In the genomic region with DNA sequence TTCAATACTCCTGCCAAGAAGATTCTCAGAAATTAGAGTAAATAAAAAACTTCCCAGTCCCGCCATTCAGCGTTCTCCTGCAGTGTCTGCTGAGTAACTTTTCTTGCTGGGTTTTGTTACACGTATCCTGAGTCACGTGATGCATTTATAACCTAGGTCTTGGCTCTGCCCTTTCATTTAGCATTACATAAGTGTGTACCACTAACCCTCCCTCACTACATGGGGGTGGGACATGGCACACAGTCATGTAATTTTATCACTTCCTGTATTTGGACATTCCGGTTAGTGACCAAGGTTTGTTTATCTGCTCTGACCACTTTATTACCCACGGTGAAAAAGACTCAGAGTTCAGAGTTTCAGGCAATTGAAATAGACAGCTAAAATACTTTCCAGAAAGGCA, we compare ENCODE assay signal across 10 mouse cellular contexts.
DNase-seq lines count a peak whose midpoint lies in the region; ATAC-seq lines count a peak whose summit lies in the region.
"Had no signal": no experiment of that assay in that cellular context is flagged by ENCODE, and none has a peak within 500 bp of the region (broad histone marks: within the 10 kb centered on the region; RNA-seq: fewer than 3 reads in every experiment).

No protein-coding gene starts in this region.

- 69% methylated on average over 6 of the region's 6 CpGs for WGBS in heart, embryonic 12.5 days

- peaks cover 30% of the 10 kb centered on the region for H3K4me1 ChIP-seq in heart, embryonic 12.5 days (replicated peaks)
- H3K4me1 ChIP-seq: midbrain, embryonic 12.5 days had no signal

- no peak overlapping the region for H3K27ac ChIP-seq in heart, embryonic 12.5 days (ENCODE audit: poor library complexity, severe bottlenecking)
- H3K27ac ChIP-seq: forebrain, embryonic 13.5 days; midbrain, embryonic 12.5 days had no signal

- DNase-seq in heart, adult 11 months, result peak; percentile 97
- DNase-seq in gastrocnemius, postnatal 10 days, result peak; percentile 22
- peak; percentile 80 for DNase-seq in kidney, adult 9 months
- DNase-seq in lung, postnatal 4 days, result peak; percentile 30 to 59
- no peak for DNase-seq in right cerebral cortex, postnatal 36 days (ENCODE audit: low spot score in 2 of 2)
- no peak for DNase-seq in right cerebral cortex, postnatal 25 days
- no peak for DNase-seq in left cerebral cortex, adult 8-10 months (ENCODE audit: low spot score in 2 of 2)

- peaks cover 39% of the 10 kb centered on the region for H3K36me3 ChIP-seq in heart, embryonic 12.5 days

- H3K27me3 ChIP-seq in heart, embryonic 12.5 days (replicated peaks), result no peaks in the 10 kb centered on the region
- H3K27me3 ChIP-seq: forebrain, embryonic 13.5 days; midbrain, embryonic 12.5 days had no signal

- H3K9me3 ChIP-seq in heart, embryonic 12.5 days (replicated peaks), result no peaks in the 10 kb centered on the region
- H3K9me3 ChIP-seq: forebrain, embryonic 13.5 days; midbrain, embryonic 12.5 days had no signal

- no peak overlapping the region for H3K4me2 ChIP-seq in heart, embryonic 12.5 days
- H3K4me2 ChIP-seq: forebrain, embryonic 13.5 days; midbrain, embryonic 12.5 days had no signal

- no peak for ATAC-seq in heart, embryonic 12.5 days (ENCODE audit: insufficient number of reproducible peaks, low FRiP score)
- ATAC-seq: forebrain, embryonic 13.5 days had no signal

- H3K9ac ChIP-seq in heart, embryonic 12.5 days, result no peak overlapping the region
- H3K9ac ChIP-seq: forebrain, embryonic 13.5 days; midbrain, embryonic 12.5 days had no signal

- H3K4me3 ChIP-seq in heart, embryonic 12.5 days, result no peak overlapping the region
- H3K4me3 ChIP-seq: forebrain, embryonic 13.5 days; midbrain, embryonic 12.5 days had no signal

Comparison
In these comparisons a context has a peak if more than half of its experiments do, and no peak if none do; other contexts are left out.
1. DNase-seq: peak in heart, adult 11 months (single experiment), gastrocnemius, postnatal 10 days (single experiment), kidney, adult 9 months (single experiment) and lung, postnatal 4 days (2 of 2); none in right cerebral cortex, postnatal 36 days (0 of 2), right cerebral cortex, postnatal 25 days (single experiment) and left cerebral cortex, adult 8-10 months (0 of 2).